Mouse (Mus musculus) heart, postnatal 14 days (tissue): ENCODE measurements at regions not wholly inside any gene's neighbourhood (a gene's known extent, or its start where the extent isn't known, plus 50 kb on each side); places are given as distances from the start of the nearest gene placed in this dataset.
"Not testable (repeated sequence)": the region's sequence is repeated elsewhere in the genome, so short reads cannot be mapped to it uniquely, and the experiment has no call there.

ENCODE experiments used
- DNase-seq, 2 experiments: peaks; one replicate each; pipeline ENCODE4 v3.0.0; 2021 to 2022
- intact Hi-C: fragments of 180-260 bp; cut with DNase I; formaldehyde crosslinking; loops from one replicate; pipeline ENCODE4 v1.15.1; 2025

DNA sequence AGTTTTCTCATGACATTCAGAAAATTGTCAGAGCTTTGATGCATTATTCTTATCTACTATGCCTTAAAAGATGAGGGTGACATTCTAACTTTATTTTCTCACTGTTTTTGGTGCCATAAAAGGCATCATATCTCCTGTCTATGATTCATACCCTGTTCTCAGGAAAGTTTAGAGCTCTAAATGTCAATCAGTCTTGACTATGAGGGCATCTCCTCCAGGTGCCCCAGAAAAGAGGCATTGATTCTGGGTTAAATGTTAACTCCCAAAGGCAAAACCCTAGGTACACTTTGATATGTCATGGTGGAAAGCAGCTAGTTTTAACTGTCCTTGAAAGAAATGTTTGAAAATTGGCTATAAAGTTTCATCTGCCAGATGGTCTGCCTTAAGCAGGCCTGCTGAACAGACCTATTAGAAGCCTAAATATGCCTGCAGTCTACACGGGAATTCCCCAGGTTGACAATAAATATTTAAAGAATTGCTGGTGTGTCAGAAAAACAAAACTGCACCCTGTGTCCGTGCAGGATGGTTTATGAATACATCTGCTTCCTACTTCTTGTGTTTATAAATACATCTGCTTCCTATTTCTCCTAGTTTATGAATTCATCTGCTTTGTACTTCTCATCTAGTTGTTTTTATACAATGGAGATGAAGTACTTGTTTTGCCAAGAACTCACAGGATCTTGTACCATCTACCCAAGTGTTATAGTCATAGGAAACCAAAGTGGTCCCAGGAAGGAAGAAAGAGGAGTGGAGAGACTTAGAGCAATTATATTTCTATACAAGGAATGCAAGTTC, 172.3 kb downstream of the Snca start:
- no peak for DNase-seq
- intact Hi-C loops, result no loop called here

DNA sequence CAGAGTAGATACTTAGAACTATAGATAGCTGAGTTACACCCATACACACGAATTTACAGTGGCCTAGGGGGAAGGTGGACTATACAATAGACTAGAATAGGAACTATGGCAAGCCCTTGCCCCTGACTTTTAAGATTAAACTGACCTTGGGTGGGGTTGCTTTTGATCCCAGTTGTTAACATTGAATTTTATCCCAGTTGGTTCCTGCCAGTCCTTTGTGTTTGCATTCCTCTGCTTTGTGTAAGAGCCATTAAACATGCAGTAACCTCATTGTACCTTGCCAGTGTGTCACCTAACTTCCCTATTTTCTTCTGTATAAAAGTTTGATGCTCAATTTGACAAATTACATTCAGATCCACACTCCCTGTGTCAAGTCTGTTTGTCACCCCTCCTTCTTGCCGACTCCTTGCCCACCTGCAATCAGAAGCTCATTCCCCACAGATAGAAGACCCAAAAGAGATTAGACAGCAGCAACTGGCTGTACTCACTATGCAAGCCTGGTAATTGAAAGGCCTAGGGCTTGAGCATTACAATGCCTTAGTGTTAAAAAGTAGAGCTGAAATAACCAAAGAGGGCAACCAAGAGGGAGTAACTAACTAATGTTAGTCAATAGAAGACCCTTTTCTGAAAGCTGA, 182.6 kb downstream of the Snca start:
- intact Hi-C loops, DNase-seq: not testable (repeated sequence)

- no peak for DNase-seq
- intact Hi-C loops, result no loop called here
Measured at GRCm38 (mm10) chr6:60642251-60642650, 187.4 kb downstream of the Snca start.

DNA sequence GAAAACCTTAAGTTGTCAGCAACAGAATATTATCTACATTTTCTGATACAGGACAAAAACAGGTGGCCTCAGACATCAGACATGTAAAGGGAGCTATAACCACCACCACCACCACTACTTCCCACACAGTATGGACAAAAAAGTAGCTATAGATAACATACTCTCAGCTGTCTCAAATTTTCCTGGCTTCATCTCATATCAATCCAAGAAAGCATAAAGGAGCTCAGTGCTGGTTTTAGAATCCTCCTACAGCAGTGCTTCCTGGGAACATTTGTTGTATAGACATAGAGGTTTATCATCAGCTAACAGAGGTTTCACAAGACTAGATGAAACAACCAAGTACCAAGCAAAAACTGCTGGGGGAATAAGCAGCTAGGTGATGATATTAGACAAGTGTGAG, 213.3 kb downstream of the Snca start:
- no peak for DNase-seq
- intact Hi-C loops, result no loop called here

GRCm38 (mm10) chr6:60600201-60600600, 229.5 kb downstream of the Snca start:
- intact Hi-C loops, result no loop called here
- DNase-seq, result no peak

DNA sequence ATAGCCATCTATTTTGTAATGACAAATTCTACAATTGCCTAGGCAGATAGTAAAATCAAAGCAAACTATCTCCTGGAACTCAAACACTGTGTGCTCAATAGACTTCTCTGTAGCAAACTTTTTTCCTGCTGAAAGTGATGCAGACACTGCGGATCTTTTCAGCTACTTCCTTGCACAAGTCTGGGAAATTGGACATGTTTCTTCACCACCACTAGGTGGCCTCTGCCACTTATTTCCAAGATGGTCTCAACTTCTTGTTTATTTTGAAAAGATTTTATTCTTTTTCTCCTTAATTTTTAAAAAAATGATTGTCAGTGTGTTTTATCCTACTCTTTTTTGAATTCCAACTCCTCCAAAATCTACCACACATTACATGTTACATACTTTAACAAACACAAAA, 265.4 kb downstream of the Snca start:
- intact Hi-C loops, result no loop called here
- DNase-seq, result no peak

- DNase-seq, result peak in 1 of 2 experiments; percentile 14
- intact Hi-C loops, result loop anchor here (2.0 to 5.0 kb wide), 2 partner anchors 393 to 747 kb away; no protein-coding TSS in a partner anchor
Measured at GRCm38 (mm10) chr6:60555590-60556235, 273.9 kb downstream of the Snca start.
